In genomic region chr3:68377452-68378198, GRCm38 (mm10) we compare ENCODE assay signal across 21 mouse cellular contexts.
DNase-seq lines count a peak whose midpoint lies in the region; ATAC-seq and TF ChIP-seq lines count a peak whose summit lies in the region.
"Had no signal": no experiment of that assay in that cellular context is flagged by ENCODE, and none has a peak within 500 bp of the region (broad histone marks: within the 10 kb centered on the region; RNA-seq: fewer than 3 reads in every experiment).

No protein-coding gene starts in this region.

- no peaks in the 10 kb centered on the region for H3K36me3 ChIP-seq in forebrain, postnatal 0 days (ENCODE audit: insufficient read depth)
- no peaks in the 10 kb centered on the region for H3K36me3 ChIP-seq in forebrain, embryonic 11.5 days (ENCODE audit: control insufficient read depth, insufficient read depth, low read length)
- H3K36me3 ChIP-seq in lung, embryonic 14.5 days (ENCODE audit: insufficient read depth) = no peaks in the 10 kb centered on the region
- no peaks in the 10 kb centered on the region for H3K36me3 ChIP-seq in midbrain, embryonic 16.5 days (ENCODE audit: control insufficient read depth, insufficient read depth, low read length)
- H3K36me3 ChIP-seq in midbrain, embryonic 10.5 days = no peaks in the 10 kb centered on the region
- H3K36me3 ChIP-seq: embryonic facial prominence, embryonic 15.5 days; forebrain, embryonic 10.5 days; forebrain, embryonic 15.5 days; heart, embryonic 13.5 days; hindbrain, embryonic 12.5 days had no signal

- ATAC-seq in forebrain, postnatal 0 days = no peak; the same call in 1 of the 2 replicates
- no peak for ATAC-seq in forebrain, embryonic 11.5 days (replicated peaks; ENCODE audit: low FRiP score)
- ATAC-seq in lung, embryonic 14.5 days (ENCODE audit: insufficient read depth) = no peak; the same call in 1 of the 2 replicates
- 0 out of 2 replicates have a peak, but pooled peaks have one; percentile 32 for ATAC-seq in midbrain, embryonic 16.5 days
- ATAC-seq: forebrain, embryonic 15.5 days; hindbrain, embryonic 16.5 days had no signal

- WGBS in forebrain, postnatal 0 days = 67% methylated on average over 7 of the region's 7 CpGs
- 76% methylated on average over 7 of the region's 7 CpGs for WGBS in forebrain, embryonic 11.5 days
- 52% methylated on average over 7 of the region's 7 CpGs for WGBS in lung, embryonic 14.5 days
- 68% methylated on average over 7 of the region's 7 CpGs for WGBS in lung, adult 2 months
- 67% methylated on average over 7 of the region's 7 CpGs for WGBS in midbrain, embryonic 16.5 days
- 83% methylated on average over 7 of the region's 7 CpGs for WGBS in midbrain, embryonic 10.5 days

- no peaks in the 10 kb centered on the region for H3K27me3 ChIP-seq in forebrain, postnatal 0 days (ENCODE audit: insufficient read depth, low read length)
- no peaks in the 10 kb centered on the region for H3K27me3 ChIP-seq in forebrain, embryonic 11.5 days (ENCODE audit: control insufficient read depth, insufficient read depth, low read length)
- no peaks in the 10 kb centered on the region for H3K27me3 ChIP-seq in lung, embryonic 14.5 days (ENCODE audit: insufficient read depth, low read length)
- no peaks in the 10 kb centered on the region for H3K27me3 ChIP-seq in midbrain, embryonic 16.5 days (ENCODE audit: control insufficient read depth, insufficient read depth, low read depth, low read length)
- no peaks in the 10 kb centered on the region for H3K27me3 ChIP-seq in midbrain, embryonic 10.5 days (ENCODE audit: low read depth, poor library complexity, severe bottlenecking)
- H3K27me3 ChIP-seq: embryonic facial prominence, embryonic 15.5 days; forebrain, embryonic 15.5 days; heart, embryonic 13.5 days; hindbrain, embryonic 12.5 days had no signal

- peak; percentile 28; the same call in 1 of the 2 replicates for TF ChIP-seq CTCF in forebrain, postnatal 0 days (IDR thresholded peaks at IDR 0.05; ENCODE audit: low read depth)
- no peak for TF ChIP-seq CTCF in lung, embryonic 14.5 days (IDR thresholded peaks at IDR 0.05; ENCODE audit: low read depth)
- no peak for TF ChIP-seq CTCF in lung, adult 2 months (IDR thresholded peaks at IDR 0.05; ENCODE audit: insufficient read depth, low read length)

- TF ChIP-seq POLR2A in lung, adult 2 months (IDR thresholded peaks at IDR 0.05; ENCODE audit: borderline replicate concordance, extremely low read depth, low read depth, low read length) = no peak

- H3K4me3 ChIP-seq in forebrain, postnatal 0 days (ENCODE audit: low read depth, low read length) = no peak overlapping the region
- no peak overlapping the region for H3K4me3 ChIP-seq in forebrain, embryonic 11.5 days (ENCODE audit: low read depth, low read length)
- no peak overlapping the region for H3K4me3 ChIP-seq in lung, embryonic 14.5 days (ENCODE audit: low read depth, low read length)
- no peak overlapping the region for H3K4me3 ChIP-seq in lung, adult 2 months (replicated peaks; ENCODE audit: extremely low read depth, low read depth, low read length)
- H3K4me3 ChIP-seq in midbrain, embryonic 16.5 days (ENCODE audit: low read depth, low read length) = no peak overlapping the region
- H3K4me3 ChIP-seq in midbrain, embryonic 10.5 days = no peak overlapping the region
- H3K4me3 ChIP-seq: embryonic facial prominence, embryonic 15.5 days; erythroblast, embryonic 14.5 days; forebrain, embryonic 10.5 days; forebrain, embryonic 15.5 days; heart, embryonic 13.5 days; hindbrain, embryonic 12.5 days had no signal

- peaks cover 3% of the 10 kb centered on the region; the same call in 1 of the 2 replicates for H3K4me1 ChIP-seq in forebrain, postnatal 0 days (ENCODE audit: insufficient read depth)
- no peaks in the 10 kb centered on the region for H3K4me1 ChIP-seq in forebrain, embryonic 11.5 days (replicated peaks; ENCODE audit: control insufficient read depth, insufficient read depth, low read length)
- no peaks in the 10 kb centered on the region for H3K4me1 ChIP-seq in lung, embryonic 14.5 days (ENCODE audit: insufficient read depth)
- no peaks in the 10 kb centered on the region for H3K4me1 ChIP-seq in lung, adult 2 months (ENCODE audit: control insufficient read depth, insufficient read depth, low read length)
- H3K4me1 ChIP-seq in midbrain, embryonic 16.5 days (ENCODE audit: control insufficient read depth, insufficient read depth, low read length) = no peaks in the 10 kb centered on the region; the same call in none of the 2 replicates
- peaks cover 5% of the 10 kb centered on the region for H3K4me1 ChIP-seq in midbrain, embryonic 10.5 days
- H3K4me1 ChIP-seq: embryonic facial prominence, embryonic 15.5 days; forebrain, embryonic 10.5 days; heart, embryonic 13.5 days had no signal

- no peak overlapping the region for H3K4me2 ChIP-seq in forebrain, postnatal 0 days (ENCODE audit: low read depth)
- no peak overlapping the region for H3K4me2 ChIP-seq in forebrain, embryonic 11.5 days (ENCODE audit: low read depth, low read length, severe bottlenecking)
- H3K4me2 ChIP-seq in lung, embryonic 14.5 days = no peak overlapping the region
- no peak overlapping the region for H3K4me2 ChIP-seq in midbrain, embryonic 16.5 days (ENCODE audit: low read length)
- H3K4me2 ChIP-seq: embryonic facial prominence, embryonic 15.5 days; forebrain, embryonic 15.5 days; heart, embryonic 13.5 days; hindbrain, embryonic 12.5 days had no signal

- H3K9ac ChIP-seq in forebrain, postnatal 0 days = no peak overlapping the region
- H3K9ac ChIP-seq in forebrain, embryonic 11.5 days (ENCODE audit: low read length) = no peak overlapping the region
- H3K9ac ChIP-seq in lung, embryonic 14.5 days = no peak overlapping the region
- H3K9ac ChIP-seq in midbrain, embryonic 16.5 days (ENCODE audit: low read depth, low read length) = no peak overlapping the region
- H3K9ac ChIP-seq: embryonic facial prominence, embryonic 15.5 days; forebrain, embryonic 15.5 days; heart, embryonic 13.5 days; hindbrain, embryonic 12.5 days had no signal

- no peaks in the 10 kb centered on the region for H3K9me3 ChIP-seq in forebrain, postnatal 0 days (ENCODE audit: low read length)
- no peaks in the 10 kb centered on the region for H3K9me3 ChIP-seq in forebrain, embryonic 11.5 days (ENCODE audit: control insufficient read depth, low read length)
- H3K9me3 ChIP-seq in lung, embryonic 14.5 days (ENCODE audit: low read depth, low read length) = no peaks in the 10 kb centered on the region
- H3K9me3 ChIP-seq in midbrain, embryonic 16.5 days (replicated peaks; ENCODE audit: control insufficient read depth, low read length, poor library complexity, severe bottlenecking) = no peaks in the 10 kb centered on the region
- no peaks in the 10 kb centered on the region for H3K9me3 ChIP-seq in midbrain, embryonic 10.5 days (replicated peaks)
- H3K9me3 ChIP-seq: embryonic facial prominence, embryonic 15.5 days; forebrain, embryonic 10.5 days; forebrain, embryonic 15.5 days; heart, embryonic 13.5 days; hindbrain, embryonic 12.5 days had no signal

- no peak overlapping the region for H3K27ac ChIP-seq in forebrain, postnatal 0 days (ENCODE audit: low read depth, low read length)
- H3K27ac ChIP-seq in forebrain, embryonic 11.5 days (ENCODE audit: low read depth, low read length) = no peak overlapping the region
- H3K27ac ChIP-seq in lung, embryonic 14.5 days (ENCODE audit: low read depth) = no peak overlapping the region
- no peak overlapping the region for H3K27ac ChIP-seq in midbrain, embryonic 16.5 days (ENCODE audit: low read length)
- H3K27ac ChIP-seq in midbrain, embryonic 10.5 days (replicated peaks) = no peak overlapping the region
- H3K27ac ChIP-seq: embryonic facial prominence, embryonic 15.5 days; forebrain, embryonic 10.5 days; forebrain, embryonic 15.5 days; heart, embryonic 13.5 days; hindbrain, embryonic 12.5 days had no signal

- no peak for DNase-seq in forebrain, postnatal 0 days
- DNase-seq in forebrain, embryonic 11.5 days (ENCODE audit: low spot score) = no peak
- DNase-seq in lung, embryonic 14.5 days = peak; percentile 24
- DNase-seq in lung, adult 2 months = no peak
- DNase-seq in midbrain, embryonic 10.5 days (ENCODE audit: low spot score) = no peak
- no peak for DNase-seq in kidney, adult 8-10 months
- DNase-seq in embryo, embryonic 10 days (ENCODE audit: low spot score) = no peak
- DNase-seq: adrenal gland, postnatal 10 days; cerebellum, adult 11 months; cerebellum, adult 8-10 months; cerebellum, postnatal 25 days; gastrocnemius, postnatal 14 days; heart, postnatal 36 days had no signal
